Mouse (Mus musculus): Measurements from ENCODE around the gene Mettl21c.
"Not testable (repeated sequence)": the region's sequence is repeated elsewhere in the genome, so short reads cannot be mapped to it uniquely, and the experiment has no call there.

Mettl21c gene

GRCm38 (mm10) chr1:44019934-44020333 is at the start of gene Mettl21c:
Gene Mettl21c (minus strand): TSS chr1:44020034.
- DNase-seq (ENCODE audit: low spot score): no peak

DNA sequence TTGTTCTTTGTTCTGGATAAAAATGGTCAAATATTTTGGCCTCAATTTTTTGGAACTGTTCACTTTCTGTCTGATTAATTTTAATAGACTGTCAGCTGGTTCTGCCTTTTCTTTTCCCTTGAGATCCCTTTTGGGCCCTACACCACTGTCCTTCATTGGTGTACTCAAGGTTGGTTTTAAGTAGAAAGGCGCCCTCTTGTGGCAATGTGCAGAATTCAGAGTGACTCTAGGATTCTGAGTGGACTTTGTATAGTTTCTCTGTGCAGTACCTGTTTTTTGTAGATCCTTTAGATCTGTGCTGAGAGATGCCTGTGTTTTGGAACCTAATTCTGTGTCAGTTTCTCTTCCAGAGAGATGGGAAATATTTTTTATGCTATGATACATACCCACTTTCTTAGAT is 44.8 kb upstream of the Mettl21c start:
- peak; percentile 48 for DNase-seq (ENCODE audit: low spot score)

- DNase-seq (ENCODE audit: low spot score): no peak
These were observed 43.6 kb upstream of the Mettl21c start for GRCm38 (mm10) chr1:44063439-44063838.

DNA sequence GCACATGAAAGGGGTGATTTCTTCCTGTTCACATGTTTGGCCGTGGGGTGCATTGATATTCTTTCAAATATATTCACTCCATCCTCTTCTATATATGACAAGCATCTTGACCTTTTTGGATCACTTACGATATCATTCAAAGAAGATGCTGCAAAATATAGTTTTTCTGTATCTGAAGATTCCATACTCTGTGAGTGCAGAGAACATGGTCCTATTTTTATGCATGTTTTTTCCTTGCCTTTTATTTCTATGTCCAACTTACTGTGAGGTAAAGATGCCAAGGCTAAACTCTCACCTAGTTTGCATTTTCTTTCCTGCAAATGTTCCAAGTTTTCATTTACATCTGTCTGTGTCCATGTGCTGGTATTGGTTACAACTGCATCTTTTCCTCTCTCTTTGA is 42.0 kb upstream of the Mettl21c start, which contains the start of gene Gm8251:
Gene Gm8251 (minus strand): TSS at position 101 of the 400 bp plus-strand sequence.
- no peak for DNase-seq (ENCODE audit: low spot score)

GRCm38 (mm10) chr1:44057805-44058204 is 38.0 kb upstream of the Mettl21c start:
- no peak for DNase-seq (ENCODE audit: low spot score)

GRCm38 (mm10) chr1:44046556-44046955 is 26.7 kb upstream of the Mettl21c start:
- no peak for DNase-seq (ENCODE audit: low spot score)

DNA sequence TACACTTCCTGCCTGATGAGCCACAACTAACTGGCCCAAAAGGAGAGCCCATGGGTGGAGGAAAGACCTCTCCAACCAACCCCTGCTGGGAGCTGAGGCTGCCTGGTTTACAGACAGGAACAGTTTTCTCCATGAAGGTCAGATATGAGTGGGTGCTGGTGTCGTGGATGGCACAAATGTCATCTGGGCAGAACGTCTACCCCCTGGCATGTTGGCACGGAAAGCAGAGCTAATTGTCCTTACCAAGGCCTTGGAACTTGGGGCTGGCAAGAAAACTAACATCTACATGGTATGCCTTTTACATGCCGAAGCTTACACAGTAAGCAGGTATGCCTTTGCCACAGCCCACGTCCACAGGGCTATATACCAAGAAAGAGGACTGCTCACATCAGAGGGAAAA is 25.9 kb upstream of the Mettl21c start:
- DNase-seq (ENCODE audit: low spot score): not testable (repeated sequence)

GRCm38 (mm10) chr1:44042555-44042915 is 22.7 kb upstream of the Mettl21c start:
- DNase-seq (ENCODE audit: low spot score): no peak

DNA sequence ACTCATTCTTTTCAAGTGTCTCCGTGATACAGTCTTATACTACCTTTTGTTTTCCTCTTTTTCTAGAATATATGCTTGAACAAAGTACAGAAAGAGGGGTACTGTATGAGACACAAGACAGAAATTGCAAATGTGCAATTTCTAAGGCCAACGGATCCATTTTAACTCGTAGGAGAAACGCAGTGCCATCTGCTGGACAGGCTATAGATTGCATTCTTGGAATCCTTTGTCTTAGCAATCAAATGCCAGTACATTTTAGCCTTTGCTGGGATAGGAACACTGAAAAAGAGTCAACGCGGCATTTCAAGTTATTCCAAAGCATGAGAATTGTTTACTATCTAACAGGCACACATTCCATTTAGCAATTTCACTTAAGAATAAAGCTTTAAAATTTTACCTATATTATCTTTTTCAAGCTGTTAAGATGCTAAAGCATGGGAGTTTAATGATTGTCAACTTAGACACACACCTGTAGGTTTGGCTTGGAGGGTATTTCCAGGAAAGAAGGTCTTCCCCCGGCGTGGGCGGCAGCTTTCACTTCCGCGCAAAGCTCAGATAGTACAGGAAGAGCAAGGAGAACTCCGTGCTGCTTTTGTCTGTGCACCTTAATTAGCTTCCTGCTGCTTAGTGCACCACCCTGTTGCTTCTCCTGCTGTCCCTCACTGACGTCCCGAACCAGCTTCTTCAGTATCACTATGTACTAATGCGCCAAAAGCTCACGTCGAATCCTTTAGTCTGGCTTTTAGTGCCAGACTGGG is 22.1 kb upstream of the Mettl21c start:
- peak; percentile 23 for DNase-seq (ENCODE audit: low spot score)

- DNase-seq (ENCODE audit: low spot score): no peak
These were observed 13.1 kb upstream of the Mettl21c start for GRCm38 (mm10) chr1:44032948-44033347.

GRCm38 (mm10) chr1:44032213-44032612 is 12.4 kb upstream of the Mettl21c start:
- no peak for DNase-seq (ENCODE audit: low spot score)

GRCm38 (mm10) chr1:44027651-44028050 is 7.8 kb upstream of the Mettl21c start:
- no peak for DNase-seq (ENCODE audit: low spot score)

- DNase-seq (ENCODE audit: low spot score): no peak
These were observed 2.8 kb upstream of the Mettl21c start for GRCm38 (mm10) chr1:44022656-44023055.

DNA sequence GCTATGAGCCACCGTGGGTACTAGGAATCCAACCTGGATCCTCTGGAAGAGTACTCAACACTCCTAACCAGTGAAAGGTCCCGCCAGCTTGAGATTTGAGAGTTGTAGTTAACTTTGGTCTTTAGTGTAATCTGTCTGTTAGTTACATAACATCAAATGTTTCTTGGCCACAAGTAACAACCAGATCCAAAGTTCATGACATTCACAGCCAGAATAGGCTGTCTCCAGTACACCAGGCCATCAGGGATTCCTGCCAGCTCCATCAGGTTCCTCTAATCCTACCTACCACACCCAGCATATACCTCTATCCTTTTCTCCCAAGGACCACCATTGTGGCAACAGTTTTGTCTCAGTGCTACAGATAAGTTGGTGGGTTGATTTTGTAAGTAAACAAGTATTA is 4.3 kb downstream of the Mettl21c start:
- no peak for DNase-seq (ENCODE audit: low spot score)

DNA sequence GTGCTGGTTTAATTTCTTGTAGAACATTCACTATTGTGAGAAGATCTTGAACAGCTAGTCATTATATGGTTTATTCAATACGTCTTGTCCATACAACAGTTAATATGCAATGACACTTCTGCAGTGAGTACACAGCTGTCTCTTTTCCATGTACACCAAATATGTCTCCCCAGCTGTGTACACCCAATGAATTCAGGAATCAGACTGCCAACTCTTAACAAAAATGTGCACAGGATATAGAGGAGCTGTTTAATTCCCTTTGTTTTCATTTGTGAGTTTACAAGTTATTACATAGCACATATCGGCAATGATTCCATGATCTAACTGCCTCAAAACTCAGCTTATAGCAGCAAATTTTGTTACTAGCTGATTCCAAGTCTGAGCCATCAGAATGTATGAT is 15.3 kb downstream of the Mettl21c start:
- DNase-seq (ENCODE audit: low spot score): no peak

DNA sequence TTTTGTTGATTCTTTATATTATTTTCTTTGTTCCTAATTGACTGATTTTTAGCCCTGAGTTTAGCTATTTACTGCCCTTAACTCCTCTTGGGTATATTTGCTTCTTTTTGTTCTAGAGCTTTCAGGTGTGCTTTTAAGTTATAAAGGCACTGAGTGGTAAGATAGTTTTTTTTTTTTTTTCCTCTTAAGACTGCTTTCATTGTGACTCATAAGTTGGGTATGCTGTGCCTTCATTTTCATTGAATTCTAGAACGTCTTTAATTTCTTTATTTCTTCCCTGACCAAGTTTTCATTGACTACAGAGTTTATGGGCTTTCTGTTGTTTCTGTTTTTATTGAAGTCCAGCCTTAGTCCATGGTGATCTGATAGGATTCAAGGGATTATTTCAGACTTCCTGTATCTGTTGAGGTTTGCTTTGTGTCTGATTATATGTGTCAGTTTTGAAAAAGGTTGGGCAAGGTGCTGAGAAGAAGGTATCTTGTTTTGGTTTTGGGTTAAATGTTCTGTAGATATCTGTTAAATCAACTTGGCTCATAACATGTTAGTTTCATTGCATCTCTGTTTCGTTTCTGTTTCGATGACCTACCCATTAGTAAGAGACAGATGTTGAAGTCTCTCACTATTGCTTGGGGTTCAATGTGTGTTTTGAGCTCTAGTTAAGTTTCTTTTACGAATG is 22.8 kb downstream of the Mettl21c start:
- no peak for DNase-seq (ENCODE audit: low spot score)

- DNase-seq (ENCODE audit: low spot score): no peak
These were observed 48.7 kb downstream of the Mettl21c start for GRCm38 (mm10) chr1:43971089-43971488.

- DNase-seq (ENCODE audit: low spot score): no peak
These were observed 50.5 kb downstream of the Mettl21c start for GRCm38 (mm10) chr1:43969361-43969760.

DNA sequence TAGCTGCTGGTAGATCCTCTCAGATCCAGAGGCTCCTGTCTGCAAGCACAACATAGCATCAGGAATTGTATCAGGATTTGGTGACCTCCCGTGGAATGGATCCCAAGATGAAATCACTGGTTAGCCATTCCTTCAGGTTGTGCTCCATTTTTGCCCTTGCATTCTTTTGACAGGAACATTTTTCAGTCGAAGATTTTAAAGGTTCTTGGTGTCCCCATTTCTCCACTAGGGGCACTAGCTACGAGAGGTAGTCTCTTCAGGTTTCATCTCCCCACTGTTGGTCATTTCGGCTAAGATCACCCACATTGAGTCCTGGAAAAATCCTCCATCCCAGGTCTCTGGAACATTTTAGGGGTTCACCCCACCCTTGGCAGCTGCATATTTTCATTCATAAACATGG is 53.1 kb downstream of the Mettl21c start:
- DNase-seq (ENCODE audit: low spot score): no peak

GRCm38 (mm10) chr1:43964381-43964780 is 55.5 kb downstream of the Mettl21c start:
- DNase-seq (ENCODE audit: low spot score): no peak

Data from left cerebral cortex, adult 11 months (tissue).